Mouse (Mus musculus) forebrain, embryonic 12.5 days (tissue): ENCODE measurements around the gene Rft1. TPM values are rescaled to one million over a fixed set of nuclear protein-coding genes. Genes with fewer than 3 reads are reported as not detected.
"Not testable (repeated sequence)": the region's sequence is repeated elsewhere in the genome, so short reads cannot be mapped to it uniquely, and the experiment has no call there.

Source experiments
- ATAC-seq: fragments of 200-750 bp; cut with Nextera tagmentation; 2 replicates; pipeline ENCODE4 v1.8.0; 2017; ENCODE audit warnings: moderate TSS enrichment; ENCODE audit not compliant: low FRiP score
- H3K27ac ChIP-seq: fragments of 300-500 bp; sonication (generic); 2 replicates; pipeline ENCODE4 v1.5.1; 2016; ENCODE audit warnings: mild to moderate bottlenecking
- H3K27me3 ChIP-seq: fragments of 300-500 bp; sonication (generic); 2 replicates; pipeline ENCODE4 v1.6.1; 2016; ENCODE audit warnings: mild to moderate bottlenecking
- H3K36me3 ChIP-seq: fragments of 300-500 bp; sonication (generic); replicated peaks from 2 replicates; pipeline ENCODE4 v1.6.1; 2016; ENCODE audit warnings: mild to moderate bottlenecking
- H3K4me1 ChIP-seq: fragments of 300-500 bp; sonication (generic); 2 replicates; pipeline ENCODE4 v1.6.1; 2016
- H3K4me2 ChIP-seq: fragments of 300-500 bp; sonication (generic); 2 replicates; pipeline ENCODE4 v1.6.1; 2016; ENCODE audit warnings: mild to moderate bottlenecking, moderate library complexity
- H3K4me3 ChIP-seq: fragments of 300-500 bp; sonication (generic); replicated peaks from 2 replicates; pipeline ENCODE4 v1.5.1; 2016; ENCODE audit warnings: mild to moderate bottlenecking
- H3K9ac ChIP-seq: fragments of 300-500 bp; sonication (generic); 2 replicates; pipeline ENCODE4 v1.6.1; 2016; ENCODE audit warnings: mild to moderate bottlenecking
- H3K9me3 ChIP-seq: fragments of 300-500 bp; sonication (generic); 2 replicates; pipeline ENCODE4 v1.6.1; 2016
- WGBS: fragments of 180-500 bp; shearing (Covaris S2); methylation state at CpG from one replicate; pipeline ENCODE4 v1.1.7; 2016; 5-methylcytosine and 5-hydroxymethylcytosine counted together
- polyA plus RNA-seq: library from polyadenylated mRNA; unstranded; fragments of >200 nt; fragmentation: Nextera tagmentation; extraction: Ambion mirVana; gene quantifications from 2 replicates; pipeline ENCODE4 v1.2.1, GENCODE M21; 2016

Rft1 gene
- polyA plus RNA-seq, 1 experiment from 2014 or later: 10.9 TPM

- not testable (repeated sequence) for H3K9me3 ChIP-seq, ATAC-seq, H3K9ac ChIP-seq, H3K27ac ChIP-seq, H3K4me2 ChIP-seq, H3K36me3 ChIP-seq, H3K27me3 ChIP-seq, H3K4me3 ChIP-seq
- WGBS: 86% methylated on average over 1 of the region's 1 CpGs
- peaks cover 18% of the 10 kb centered on the region for H3K4me1 ChIP-seq
Measured at GRCm38 (mm10) chr14:30718696-30719095, 64.5 kb downstream of the Rft1 start.

- Histone ChIP-seq H3K4me3 (no peak overlapping the region), H3K36me3 (no peaks in the 10 kb centered on the region), H3K27ac (no peak overlapping the region), H3K27me3 (peaks cover 8% of the 10 kb centered on the region), H3K9ac (no peak overlapping the region), H3K4me2 (no peak overlapping the region), H3K9me3 (no peaks in the 10 kb centered on the region), H3K4me1 (peaks cover 17% of the 10 kb centered on the region)
- WGBS: 89% methylated on average over 1 of the region's 1 CpGs
- no peak for ATAC-seq
Measured at GRCm38 (mm10) chr14:30719514-30719913, 65.4 kb downstream of the Rft1 start.

GRCm38 (mm10) chr14:30721850-30722249 is 67.7 kb downstream of the Rft1 start:
- peaks cover 9% of the 10 kb centered on the region for H3K4me1 ChIP-seq
- H3K27me3 ChIP-seq: no peaks in the 10 kb centered on the region
- no peaks in the 10 kb centered on the region for H3K9me3 ChIP-seq
- H3K4me3 ChIP-seq: no peak overlapping the region
- H3K9ac ChIP-seq: no peak overlapping the region
- 81% methylated on average over 1 of the region's 1 CpGs for WGBS
- no peak overlapping the region for H3K4me2 ChIP-seq
- no peak overlapping the region for H3K27ac ChIP-seq
- no peaks in the 10 kb centered on the region for H3K36me3 ChIP-seq
- no peak for ATAC-seq

GRCm38 (mm10) chr14:30722406-30722805 is 68.2 kb downstream of the Rft1 start:
- WGBS: 85% methylated on average over 5 of the region's 5 CpGs
- H3K9ac ChIP-seq: no peak overlapping the region

GRCm38 (mm10) chr14:30731896-30732295 is 77.7 kb downstream of the Rft1 start:
- Histone ChIP-seq H3K27me3 (no peaks in the 10 kb centered on the region), H3K9ac (no peak overlapping the region), H3K4me1 (no peaks in the 10 kb centered on the region), H3K4me2 (no peak overlapping the region), H3K36me3 (no peaks in the 10 kb centered on the region), H3K4me3 (no peak overlapping the region), H3K27ac (no peak overlapping the region), H3K9me3 (no peaks in the 10 kb centered on the region)
- no peak for ATAC-seq
- 85% methylated on average over 3 of the region's 3 CpGs for WGBS

More at GRCm38 (mm10) chr14:30722406-30722805, 68.2 kb downstream of the Rft1 start:
- Histone ChIP-seq H3K4me3 (no peak overlapping the region), H3K4me1 (peaks cover 6% of the 10 kb centered on the region), H3K27me3 (no peaks in the 10 kb centered on the region), H3K9me3 (no peaks in the 10 kb centered on the region), H3K27ac (no peak overlapping the region), H3K4me2 (no peak overlapping the region), H3K36me3 (no peaks in the 10 kb centered on the region)
- no peak for ATAC-seq

- H3K27ac ChIP-seq: no peak overlapping the region
- no peaks in the 10 kb centered on the region for H3K27me3 ChIP-seq
- WGBS: 95% methylated on average over 5 of the region's 5 CpGs
- no peaks in the 10 kb centered on the region for H3K36me3 ChIP-seq
- H3K4me1 ChIP-seq: no peaks in the 10 kb centered on the region
- no peak overlapping the region for H3K4me2 ChIP-seq
- no peak for ATAC-seq
- no peaks in the 10 kb centered on the region for H3K9me3 ChIP-seq
- H3K9ac ChIP-seq: no peak overlapping the region
- no peak overlapping the region for H3K4me3 ChIP-seq
Measured at GRCm38 (mm10) chr14:30734665-30735064, 80.5 kb downstream of the Rft1 start.

GRCm38 (mm10) chr14:30735810-30736209 is 81.7 kb downstream of the Rft1 start:
- Histone ChIP-seq H3K27ac (no peak overlapping the region), H3K27me3 (no peaks in the 10 kb centered on the region), H3K9me3 (no peaks in the 10 kb centered on the region), H3K4me1 (no peaks in the 10 kb centered on the region), H3K36me3 (no peaks in the 10 kb centered on the region), H3K9ac (no peak overlapping the region), H3K4me2 (no peak overlapping the region), H3K4me3 (no peak overlapping the region)
- no peak for ATAC-seq
- 83% methylated on average over 3 of the region's 3 CpGs for WGBS

- Histone ChIP-seq H3K9me3 (no peaks in the 10 kb centered on the region), H3K27me3 (no peaks in the 10 kb centered on the region), H3K9ac (no peak overlapping the region), H3K4me2 (no peak overlapping the region), H3K36me3 (no peaks in the 10 kb centered on the region), H3K4me1 (no peaks in the 10 kb centered on the region), H3K27ac (no peak overlapping the region), H3K4me3 (no peak overlapping the region)
- WGBS: 94% methylated on average over 1 of the region's 1 CpGs
- ATAC-seq: no peak
Measured at GRCm38 (mm10) chr14:30736413-30736812, 82.3 kb downstream of the Rft1 start.

Other genes with a start within 250 kb of the Rft1 start
- gene Dcp1a, start 174.8 kb upstream of the Rft1 start, polyA plus RNA-seq: 31.5 and 31.7 TPM in 2 replicates
- gene Cacna1d, start 162.9 kb upstream of the Rft1 start, polyA plus RNA-seq: 1.9 and 2.7 TPM in 2 replicates
- gene Tkt, start 106.0 kb upstream of the Rft1 start, polyA plus RNA-seq: 273 and 274 TPM in 2 replicates
- 25.8 and 29.0 TPM in 2 replicates for gene Prkcd, start 28.1 kb upstream of the Rft1 start, polyA plus RNA-seq
- gene Sfmbt1, start 60.5 kb downstream of the Rft1 start, polyA plus RNA-seq: 24.6 and 28.1 TPM in 2 replicates
- gene Tmem110, start 171.2 kb downstream of the Rft1 start, polyA plus RNA-seq: 22.6 and 25.1 TPM in 2 replicates
- 0.15 and 0.47 TPM in 2 replicates for gene Mustn1, start 224.8 kb downstream of the Rft1 start, polyA plus RNA-seq
- not detected in 2 replicates for gene Itih4, start 232.1 kb downstream of the Rft1 start, polyA plus RNA-seq